Mouse (Mus musculus): ENCODE results near the gene Hmox2. TPM values are rescaled to one million over a fixed set of nuclear protein-coding genes. Genes with fewer than 3 reads are reported as not detected.
A peak's percentile ranks its signal among the peaks of the same experiment; 100 is the strongest.

Gene Hmox2
- polyA plus RNA-seq, 2 experiments, result 63.1 to 96.6 TPM

GRCm38 (mm10) chr16:4717866-4718265 lies 8.3 kb upstream of the Hmox2 start:
- DNase-seq (ENCODE audit: low spot score), result no peak
- no peak for ATAC-seq (ENCODE audit: low FRiP score, low read depth)
- peak overlapping the region; percentile 87 for H3K9ac ChIP-seq (ENCODE audit: low read depth, low read length, severe bottlenecking)
- peaks cover 32% of the 10 kb centered on the region for H3K36me3 ChIP-seq (ENCODE audit: control insufficient read depth, insufficient read depth, low read length)
- 71% methylated on average over 3 of the region's 3 CpGs for WGBS
- peaks cover 5% of the 10 kb centered on the region; the same call in 1 of the 2 replicates for H3K4me1 ChIP-seq (ENCODE audit: control insufficient read depth, insufficient read depth, low read length)
- H3K27me3 ChIP-seq (ENCODE audit: control insufficient read depth, insufficient read depth, low read length), result no peaks in the 10 kb centered on the region
- H3K9me3 ChIP-seq (ENCODE audit: control insufficient read depth, low read length), result no peaks in the 10 kb centered on the region
- no peak overlapping the region for H3K27ac ChIP-seq (replicated peaks; ENCODE audit: low read depth, low read length)
- H3K4me2 ChIP-seq (replicated peaks; ENCODE audit: low read depth, low read length, severe bottlenecking), result peak overlapping the region; percentile 73
- H3K4me3 ChIP-seq (replicated peaks; ENCODE audit: low read length), result peak overlapping the region; percentile 48
- no peak for TF ChIP-seq POLR2A (IDR thresholded peaks at IDR 0.05; ENCODE audit: borderline replicate concordance, extremely low read depth, insufficient read depth, insufficient read length)

GRCm38 (mm10) chr16:4718753-4719518 lies 7.2 kb upstream of the Hmox2 start, which contains the start of gene Nmral1:
TSS of gene Nmral1 (minus strand) at chr16:4719356.
- DNase-seq (ENCODE audit: low spot score) (peak; percentile 53), ATAC-seq (ENCODE audit: low FRiP score, low read depth) (peak; percentile 89)
- Histone ChIP-seq H3K36me3 (ENCODE audit: control insufficient read depth, insufficient read depth, low read length) (peaks cover 22% of the 10 kb centered on the region), H3K9me3 (ENCODE audit: control insufficient read depth, low read length) (no peaks in the 10 kb centered on the region), H3K9ac (ENCODE audit: low read depth, low read length, severe bottlenecking) (peak within 1 kb of the TSS; percentile 87), H3K4me3 (replicated peaks; ENCODE audit: low read length) (peak within 1 kb of the TSS; percentile 48), H3K4me1 (ENCODE audit: control insufficient read depth, insufficient read depth, low read length) (peaks cover 5% of the 10 kb centered on the region; the same call in 1 of the 2 replicates), H3K27me3 (ENCODE audit: control insufficient read depth, insufficient read depth, low read length) (no peaks in the 10 kb centered on the region), H3K4me2 (replicated peaks; ENCODE audit: low read depth, low read length, severe bottlenecking) (peak within 1 kb of the TSS; percentile 73), H3K27ac (replicated peaks; ENCODE audit: low read depth, low read length) (peak within 1 kb of the TSS; percentile 91)
- TF ChIP-seq POLR2A (IDR thresholded peaks at IDR 0.05; ENCODE audit: borderline replicate concordance, extremely low read depth, insufficient read depth, insufficient read length), result peak; percentile 45; the same call in 1 of the 2 replicates
- WGBS, result 15% methylated on average over 31 of the region's 33 CpGs

DNA sequence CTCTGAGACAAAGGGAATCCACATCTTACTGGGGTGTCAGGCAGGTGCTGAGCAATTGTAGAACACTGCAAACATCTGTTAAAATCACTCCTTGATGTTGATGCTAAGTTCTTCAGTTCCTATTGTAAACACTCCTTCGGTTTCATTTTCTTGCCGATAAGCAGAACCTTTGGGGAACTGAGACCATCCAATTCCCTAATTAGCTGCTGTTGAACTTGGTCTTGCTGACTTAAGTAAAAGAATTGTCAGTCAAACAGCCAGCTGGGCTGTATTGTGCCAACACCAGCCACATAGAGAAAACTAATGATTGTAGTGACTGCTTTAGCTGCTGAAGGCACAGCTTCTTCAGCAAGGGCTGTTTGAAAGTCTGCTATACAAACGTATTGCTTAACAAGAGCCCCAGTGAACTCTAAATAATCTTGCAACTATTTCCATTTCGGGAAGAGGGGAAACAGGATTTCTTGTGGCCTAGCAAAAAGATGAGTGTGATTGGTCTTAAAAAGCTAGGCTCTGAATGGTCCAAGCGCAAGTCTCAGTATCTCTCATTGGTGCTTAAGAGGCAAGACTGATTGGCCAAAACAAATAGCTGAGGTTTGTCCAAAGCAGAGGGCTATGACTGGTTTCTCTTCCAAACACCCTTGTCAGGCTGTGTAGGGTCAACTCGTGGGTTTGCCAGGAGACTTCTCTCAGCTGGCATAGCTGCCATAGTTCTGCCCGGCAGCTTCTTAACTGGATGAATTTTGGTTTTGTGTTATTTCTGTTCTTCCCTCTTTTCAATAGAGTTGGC lies 3.8 kb upstream of the Hmox2 start:
- WGBS, result 78% methylated on average over 7 of the region's 7 CpGs
- Histone ChIP-seq H3K9ac (ENCODE audit: low read depth, low read length, severe bottlenecking) (no peak overlapping the region), H3K4me3 (replicated peaks; ENCODE audit: low read length) (no peak overlapping the region), H3K27ac (replicated peaks; ENCODE audit: low read depth, low read length) (no peak overlapping the region), H3K9me3 (ENCODE audit: control insufficient read depth, low read length) (no peaks in the 10 kb centered on the region), H3K4me2 (replicated peaks; ENCODE audit: low read depth, low read length, severe bottlenecking) (no peak overlapping the region), H3K4me1 (ENCODE audit: control insufficient read depth, insufficient read depth, low read length) (peaks cover 9% of the 10 kb centered on the region; the same call in 1 of the 2 replicates), H3K36me3 (ENCODE audit: control insufficient read depth, insufficient read depth, low read length) (no peaks in the 10 kb centered on the region), H3K27me3 (ENCODE audit: control insufficient read depth, insufficient read depth, low read length) (no peaks in the 10 kb centered on the region)
- DNase-seq (ENCODE audit: low spot score), result no peak
- no peak for ATAC-seq (ENCODE audit: low FRiP score, low read depth)
- TF ChIP-seq POLR2A (IDR thresholded peaks at IDR 0.05; ENCODE audit: borderline replicate concordance, extremely low read depth, insufficient read depth, insufficient read length), result no peak

DNA sequence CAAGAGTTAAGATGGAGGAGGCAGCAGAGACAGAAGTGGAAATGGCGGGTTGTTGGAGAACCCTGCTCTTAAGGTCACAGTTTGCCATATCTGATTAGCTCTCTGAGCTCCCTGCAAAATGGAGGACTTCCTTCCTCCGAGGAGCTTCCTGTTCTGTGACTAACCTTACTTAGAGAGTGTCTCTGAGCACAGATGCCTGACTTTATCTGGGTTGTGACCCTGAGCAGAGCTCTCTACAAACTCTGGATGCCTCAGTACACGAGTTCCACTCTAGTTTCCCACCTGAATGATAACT lies 3.3 kb upstream of the Hmox2 start:
- 67% methylated on average over 3 of the region's 3 CpGs for WGBS
- H3K4me2 ChIP-seq (replicated peaks; ENCODE audit: low read depth, low read length, severe bottlenecking), result no peak overlapping the region
- H3K9me3 ChIP-seq (ENCODE audit: control insufficient read depth, low read length), result no peaks in the 10 kb centered on the region
- no peak overlapping the region for H3K4me3 ChIP-seq (replicated peaks; ENCODE audit: low read length)
- no peak overlapping the region for H3K27ac ChIP-seq (replicated peaks; ENCODE audit: low read depth, low read length)
- H3K9ac ChIP-seq (ENCODE audit: low read depth, low read length, severe bottlenecking), result no peak overlapping the region
- TF ChIP-seq POLR2A (IDR thresholded peaks at IDR 0.05; ENCODE audit: borderline replicate concordance, extremely low read depth, insufficient read depth, insufficient read length), result no peak
- DNase-seq (ENCODE audit: low spot score) (no peak), ATAC-seq (ENCODE audit: low FRiP score, low read depth) (no peak)
- H3K4me1 ChIP-seq (ENCODE audit: control insufficient read depth, insufficient read depth, low read length), result peaks cover 7% of the 10 kb centered on the region; the same call in 1 of the 2 replicates
- H3K36me3 ChIP-seq (ENCODE audit: control insufficient read depth, insufficient read depth, low read length), result no peaks in the 10 kb centered on the region
- H3K27me3 ChIP-seq (ENCODE audit: control insufficient read depth, insufficient read depth, low read length), result no peaks in the 10 kb centered on the region

DNA sequence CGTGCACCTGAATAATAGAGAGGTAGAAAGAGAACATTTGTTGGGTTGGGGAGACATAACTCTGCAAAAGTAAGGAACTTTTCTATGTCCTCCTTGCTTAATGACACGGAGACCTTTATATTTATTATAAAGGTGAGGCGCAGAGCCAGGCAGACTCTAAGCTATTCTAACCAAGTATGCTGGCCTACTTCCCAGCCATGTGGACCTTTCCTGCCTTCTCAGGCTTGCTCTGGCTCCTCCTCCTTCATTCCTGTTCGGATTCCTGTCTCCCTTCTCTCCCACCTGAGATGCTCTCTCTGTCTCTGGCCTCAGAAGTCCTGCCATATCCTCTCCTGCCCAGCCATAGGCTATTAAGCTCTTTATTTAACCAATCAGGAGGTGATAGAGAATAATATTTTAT lies 895 bp upstream of the Hmox2 start:
- no peaks in the 10 kb centered on the region for H3K27me3 ChIP-seq (ENCODE audit: control insufficient read depth, insufficient read depth, low read length)
- H3K27ac ChIP-seq (replicated peaks; ENCODE audit: low read depth, low read length), result 0 out of 2 replicates have a peak overlapping the region, but pooled peaks have one; percentile 77
- ATAC-seq (ENCODE audit: low FRiP score, low read depth) (no peak), DNase-seq (ENCODE audit: low spot score) (no peak)
- H3K4me2 ChIP-seq (replicated peaks; ENCODE audit: low read depth, low read length, severe bottlenecking), result no peak overlapping the region
- H3K9ac ChIP-seq (ENCODE audit: low read depth, low read length, severe bottlenecking), result no peak overlapping the region
- H3K4me3 ChIP-seq (replicated peaks; ENCODE audit: low read length), result no peak overlapping the region
- no peaks in the 10 kb centered on the region for H3K36me3 ChIP-seq (ENCODE audit: control insufficient read depth, insufficient read depth, low read length)
- TF ChIP-seq POLR2A (IDR thresholded peaks at IDR 0.05; ENCODE audit: borderline replicate concordance, extremely low read depth, insufficient read depth, insufficient read length), result no peak
- WGBS, result 68% methylated on average over 4 of the region's 4 CpGs
- no peaks in the 10 kb centered on the region for H3K9me3 ChIP-seq (ENCODE audit: control insufficient read depth, low read length)
- H3K4me1 ChIP-seq (ENCODE audit: control insufficient read depth, insufficient read depth, low read length), result peaks cover 7% of the 10 kb centered on the region; the same call in 1 of the 2 replicates
